Mouse (Mus musculus) brain, adult 2 months (tissue): Measurements from ENCODE around the gene Cc2d2b.
A peak's percentile ranks its signal among the peaks of the same experiment; 100 is the strongest.

Source experiments
- DNase-seq: peaks from one replicate; pipeline ENCODE4 v3.0.0; 2011; ENCODE audit warnings: low read depth, low spot score

The Cc2d2b gene

GRCm38 (mm10) chr19:40754311-40754710 lies 5.8 kb downstream of the Cc2d2b start:
- DNase-seq: no peak

DNA sequence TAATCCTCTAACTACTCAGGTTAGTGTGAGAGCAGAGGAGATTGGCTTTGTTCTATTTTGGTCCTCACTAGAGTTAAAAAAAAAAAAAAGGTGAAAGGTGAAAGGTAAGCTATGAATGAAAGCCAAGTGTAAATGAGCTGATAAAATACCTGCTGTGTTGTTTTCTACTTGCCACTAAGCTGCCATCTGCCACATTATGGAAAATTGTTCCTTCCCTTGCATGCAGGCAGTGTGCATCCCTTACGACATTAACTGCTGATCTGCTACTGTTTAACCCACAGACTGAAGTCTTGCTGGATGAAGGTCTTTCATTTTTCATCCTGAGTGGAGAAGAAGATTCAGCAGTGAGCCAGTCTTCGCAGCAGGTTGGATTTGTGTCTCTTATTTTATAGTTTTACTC lies 11.5 kb downstream of the Cc2d2b start:
- DNase-seq: peak; percentile 40

DNA sequence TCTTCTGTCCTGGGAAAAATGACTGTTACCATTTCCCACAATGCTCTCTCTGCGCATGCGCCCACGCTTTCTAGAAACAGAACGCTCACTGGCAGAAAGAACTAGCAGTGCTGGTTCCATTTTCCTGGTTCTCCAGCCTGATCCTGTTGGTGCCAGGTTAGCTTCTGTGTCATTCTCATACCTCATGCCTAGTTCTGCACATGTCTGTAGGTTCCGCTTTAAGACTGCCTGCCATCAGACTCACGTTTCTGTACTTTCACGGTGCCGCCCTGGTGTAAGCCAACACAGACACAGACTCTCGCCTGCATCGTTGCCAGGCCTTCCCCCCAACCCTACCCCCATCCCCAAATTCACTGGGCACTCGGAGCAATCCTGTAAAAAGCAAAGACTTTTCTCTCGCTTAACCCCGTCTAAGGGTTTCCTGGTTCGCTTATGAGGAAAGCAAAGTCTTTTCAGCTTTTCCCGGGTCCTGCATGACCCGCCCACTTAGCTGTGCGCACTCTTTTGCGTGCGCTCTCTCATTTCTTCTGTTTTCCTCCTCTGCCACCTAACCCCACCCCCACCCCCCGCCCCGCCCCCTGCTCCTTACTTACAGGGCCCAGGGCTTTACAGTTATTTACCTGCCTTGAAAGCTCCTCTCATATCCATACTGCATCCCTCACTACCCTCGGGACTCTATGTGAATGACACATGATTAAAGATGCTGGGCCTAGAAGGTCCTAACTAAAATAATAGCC lies 13.6 kb downstream of the Cc2d2b start:
- peak; percentile 67 for DNase-seq

DNA sequence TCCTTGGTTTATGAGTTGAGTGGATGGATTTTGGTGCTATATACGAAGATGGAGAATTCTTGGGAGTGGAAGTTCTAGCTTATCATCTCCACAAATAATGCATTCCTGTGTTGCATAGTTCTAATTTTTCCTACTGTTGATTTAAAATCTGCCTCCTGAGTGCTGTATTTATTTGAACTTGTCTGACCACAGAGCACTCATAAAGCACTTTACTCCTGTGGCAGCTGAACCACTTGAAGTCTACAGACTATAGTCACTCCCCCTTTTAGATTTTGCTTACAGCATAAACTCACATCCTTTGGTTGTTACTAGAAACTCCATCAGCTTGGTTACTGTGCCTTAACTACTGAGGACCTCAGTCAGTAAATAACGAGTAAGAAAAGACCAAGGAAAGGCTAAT lies 18.6 kb downstream of the Cc2d2b start:
- DNase-seq: no peak

- DNase-seq: no peak
Measured at GRCm38 (mm10) chr19:40769341-40769770, 20.8 kb downstream of the Cc2d2b start.

DNA sequence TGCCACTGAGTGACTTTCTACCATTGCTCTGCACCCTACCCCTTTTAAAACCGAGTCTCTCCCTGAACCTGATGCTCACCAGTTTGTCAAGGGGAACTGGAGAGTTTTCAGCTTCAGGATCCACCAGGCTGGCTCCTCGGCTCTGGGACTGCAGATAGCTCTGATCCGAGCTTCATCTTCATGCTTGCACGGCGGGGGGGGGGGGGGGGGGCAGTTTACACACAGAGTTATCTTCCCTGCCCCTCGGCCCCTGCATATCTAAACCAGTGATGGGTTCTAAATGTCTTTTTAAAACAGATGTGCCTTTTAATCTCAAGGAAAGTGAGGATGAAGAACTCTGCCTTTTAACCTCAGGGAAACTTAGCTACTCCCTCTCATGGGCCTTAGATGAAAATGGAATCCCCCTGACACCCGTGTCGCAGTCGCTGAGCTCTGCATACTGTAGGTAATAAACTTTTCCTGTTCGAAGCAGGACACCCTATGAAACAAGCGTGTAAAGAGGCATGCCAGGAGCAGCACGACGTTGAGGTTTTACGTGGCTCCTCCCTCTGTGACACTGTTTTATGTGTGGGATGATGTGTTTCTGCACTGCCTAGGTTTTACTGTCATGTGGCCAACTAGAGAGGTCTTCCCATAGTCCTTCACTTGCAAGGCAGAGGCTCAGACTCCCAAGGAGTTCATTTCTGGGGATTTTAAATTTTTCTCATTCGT lies 39.6 kb downstream of the Cc2d2b start:
- DNase-seq: no peak

GRCm38 (mm10) chr19:40788715-40789084 lies 40.1 kb downstream of the Cc2d2b start:
- no peak for DNase-seq

DNA sequence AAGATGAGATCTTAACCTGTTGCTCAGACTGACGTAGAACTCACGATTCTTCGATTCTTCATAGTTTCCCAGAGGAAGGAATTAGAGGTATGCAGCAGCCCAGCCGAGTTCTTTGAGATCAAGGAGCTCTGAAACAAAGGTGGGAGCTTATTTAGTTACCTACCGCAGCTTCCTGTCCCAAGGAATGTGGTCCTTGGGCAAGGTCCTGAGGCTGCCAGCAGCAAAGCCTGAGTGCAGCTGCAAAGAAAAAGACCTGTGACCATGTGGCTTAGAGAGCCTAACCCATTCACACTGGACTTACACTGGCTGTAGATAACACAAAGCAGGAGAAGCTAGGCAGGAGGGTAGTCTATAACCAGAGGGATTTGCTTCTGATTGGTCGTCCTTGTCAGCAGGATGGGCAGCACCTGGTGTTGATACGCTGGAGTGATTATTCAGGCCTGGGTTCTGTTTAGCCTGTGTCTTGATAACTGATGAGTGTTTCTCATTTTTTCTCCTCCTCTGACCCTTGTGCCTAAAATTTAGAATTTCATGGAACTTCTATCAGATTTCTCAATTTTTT lies 56.7 kb downstream of the Cc2d2b start:
- peak; percentile 17 for DNase-seq

GRCm38 (mm10) chr19:40809858-40810257 lies 61.3 kb downstream of the Cc2d2b start:
- DNase-seq: no peak

- DNase-seq: no peak
Measured at GRCm38 (mm10) chr19:40811840-40812239, 63.3 kb downstream of the Cc2d2b start.

GRCm38 (mm10) chr19:40812778-40813177 lies 64.2 kb downstream of the Cc2d2b start:
- DNase-seq: no peak

DNA sequence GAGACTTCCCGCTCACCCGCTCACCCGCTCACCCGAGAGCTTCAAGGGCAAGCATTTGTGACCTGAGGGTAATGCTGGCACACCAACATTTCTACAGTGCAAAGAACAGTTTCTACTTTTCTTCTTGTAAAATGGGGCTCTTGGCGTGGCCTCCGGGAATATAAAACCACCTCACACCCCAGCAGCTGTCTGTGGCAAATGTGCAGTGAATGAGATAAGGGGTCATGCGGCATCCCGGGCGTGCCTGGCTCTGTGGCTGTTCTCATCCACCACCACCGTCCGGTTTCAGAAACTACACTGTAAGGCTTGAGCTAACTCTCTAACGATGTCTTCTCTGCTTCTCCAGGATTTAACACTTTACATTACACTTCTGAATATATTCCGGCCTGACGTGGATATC lies 64.8 kb downstream of the Cc2d2b start:
- DNase-seq: no peak

DNA sequence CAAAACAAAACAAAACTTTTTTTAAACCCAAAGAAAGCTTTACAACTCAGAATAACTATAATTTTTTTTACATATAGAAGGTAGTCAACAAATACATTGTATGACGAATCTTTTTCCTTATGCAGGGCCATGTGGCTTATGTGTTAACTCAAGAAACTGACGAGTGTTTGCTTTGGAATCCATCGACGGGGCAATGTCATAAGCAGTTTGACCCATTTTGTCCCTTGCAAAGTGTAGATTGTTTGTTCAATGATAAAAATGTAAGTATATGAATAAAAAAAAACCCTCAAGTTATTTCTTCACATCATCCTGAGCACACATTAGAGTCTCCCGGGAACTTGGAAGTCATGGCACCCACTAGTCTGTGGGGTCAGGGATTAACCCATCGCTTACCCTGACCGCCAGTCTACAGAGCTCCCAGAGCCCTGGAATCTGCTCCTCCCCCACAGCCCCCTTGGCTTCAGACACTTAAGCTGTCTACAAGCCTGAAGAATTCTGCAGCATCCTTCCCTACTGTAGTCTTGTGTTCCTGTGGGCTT lies 67.2 kb downstream of the Cc2d2b start:
- no peak for DNase-seq

DNA sequence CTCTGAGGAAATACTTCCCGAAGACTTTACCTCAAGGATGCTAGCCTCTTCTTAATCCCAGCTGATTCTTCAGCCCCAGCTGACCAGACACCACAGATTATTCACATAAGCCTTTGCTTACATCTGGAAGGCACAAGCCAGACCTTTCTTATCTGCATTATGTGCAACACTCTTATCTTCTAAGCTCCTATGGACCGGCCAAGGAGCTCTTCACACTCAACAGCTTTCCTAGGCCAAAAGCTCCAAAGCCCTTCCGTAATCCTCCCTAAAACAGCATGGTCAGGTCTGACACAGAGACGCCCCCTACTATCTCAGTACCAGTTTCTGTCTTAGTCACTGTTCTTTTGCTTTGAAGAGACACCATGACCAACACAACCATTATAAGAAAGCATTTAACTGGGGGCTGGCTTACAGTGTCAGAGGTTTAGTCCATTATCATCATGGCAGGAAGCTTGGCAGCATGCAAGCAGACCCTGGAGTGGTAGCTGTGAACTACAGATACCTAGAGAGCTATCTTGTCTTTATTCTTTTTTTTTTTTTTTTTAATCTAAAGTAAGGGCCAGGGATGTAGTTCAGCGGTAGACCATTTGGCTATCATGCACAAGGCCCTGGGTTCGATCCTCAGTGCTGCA lies 69.5 kb downstream of the Cc2d2b start:
- DNase-seq: no peak

DNA sequence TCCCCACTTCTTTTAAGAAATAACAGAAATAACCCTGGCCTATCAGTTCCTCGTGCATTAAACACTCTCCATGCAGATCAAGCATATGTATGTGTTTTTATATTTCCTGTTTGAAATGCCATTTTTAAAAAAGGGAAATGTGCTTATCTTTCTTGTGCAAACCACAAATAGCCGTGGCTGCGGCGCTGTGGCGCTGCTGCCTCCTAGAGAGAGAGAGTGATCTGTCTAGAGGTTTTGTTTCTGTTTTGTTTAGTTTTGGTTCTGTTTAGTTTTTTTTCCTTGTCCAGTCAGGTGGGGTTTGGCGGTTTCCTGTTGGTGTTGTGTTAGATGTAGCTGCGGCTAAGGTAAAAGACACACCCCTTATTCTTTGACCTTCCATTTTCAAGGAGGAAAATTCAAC lies 70.2 kb downstream of the Cc2d2b start:
- DNase-seq: peak; percentile 27

GRCm38 (mm10) chr19:40821306-40821825 lies 72.8 kb downstream of the Cc2d2b start:
- no peak for DNase-seq

DNA sequence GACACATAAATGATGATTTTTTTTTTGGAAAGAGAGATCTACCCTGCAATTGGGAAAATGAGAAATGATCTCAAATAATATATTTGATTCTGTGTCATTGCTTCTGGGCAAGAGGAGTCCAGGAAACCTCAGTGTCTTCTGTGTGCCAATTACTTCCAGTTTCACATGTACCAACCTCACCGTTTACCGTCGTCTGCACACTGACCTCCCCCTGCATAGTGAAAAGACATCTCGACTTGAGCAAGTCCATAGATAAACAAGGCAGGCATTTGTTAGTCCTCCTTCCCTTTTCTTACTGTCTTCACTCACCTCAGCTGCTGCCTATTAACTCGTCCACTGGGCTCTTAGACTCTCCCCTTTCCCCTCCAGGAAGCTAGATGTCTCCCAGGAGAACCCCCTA lies 77.1 kb downstream of the Cc2d2b start:
- DNase-seq: no peak

DNA sequence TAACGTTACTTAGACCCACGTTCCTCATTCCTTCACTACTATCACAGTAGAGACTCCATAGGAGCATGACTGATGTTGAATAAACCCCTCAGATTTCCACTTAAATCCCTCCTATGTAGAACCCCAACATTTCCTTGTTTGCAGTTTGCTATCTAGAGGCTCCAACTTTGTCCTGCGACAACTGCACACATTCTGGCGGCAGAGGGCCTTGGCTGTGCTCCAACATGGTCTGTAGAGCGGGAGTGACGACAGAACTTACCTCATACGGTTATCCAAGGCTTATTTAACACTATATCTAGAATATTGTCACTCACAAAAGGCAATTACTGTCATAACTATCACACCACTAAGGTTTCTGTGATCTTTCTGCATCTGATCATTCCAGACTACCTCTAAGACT lies 78.2 kb downstream of the Cc2d2b start:
- DNase-seq: no peak

DNA sequence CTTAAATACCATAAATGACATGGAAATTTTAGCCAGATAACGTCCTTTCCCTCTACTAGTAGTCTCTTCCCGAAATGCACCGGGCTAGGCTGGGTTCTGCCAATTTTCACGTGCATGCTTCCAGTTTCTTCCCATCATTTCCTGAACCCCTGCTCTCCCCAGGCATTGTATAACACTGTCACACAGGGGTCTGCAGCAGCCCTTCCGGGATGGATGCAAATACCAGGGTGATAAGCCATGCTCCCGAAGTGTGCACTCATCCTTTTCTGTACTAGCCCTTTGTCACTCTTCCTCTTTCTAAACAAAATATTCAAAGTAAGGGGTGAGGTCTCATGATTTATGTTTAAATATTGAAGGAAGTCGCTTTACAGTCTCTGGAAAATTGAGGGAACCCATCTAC lies 81.6 kb downstream of the Cc2d2b start:
- no peak for DNase-seq

DNA sequence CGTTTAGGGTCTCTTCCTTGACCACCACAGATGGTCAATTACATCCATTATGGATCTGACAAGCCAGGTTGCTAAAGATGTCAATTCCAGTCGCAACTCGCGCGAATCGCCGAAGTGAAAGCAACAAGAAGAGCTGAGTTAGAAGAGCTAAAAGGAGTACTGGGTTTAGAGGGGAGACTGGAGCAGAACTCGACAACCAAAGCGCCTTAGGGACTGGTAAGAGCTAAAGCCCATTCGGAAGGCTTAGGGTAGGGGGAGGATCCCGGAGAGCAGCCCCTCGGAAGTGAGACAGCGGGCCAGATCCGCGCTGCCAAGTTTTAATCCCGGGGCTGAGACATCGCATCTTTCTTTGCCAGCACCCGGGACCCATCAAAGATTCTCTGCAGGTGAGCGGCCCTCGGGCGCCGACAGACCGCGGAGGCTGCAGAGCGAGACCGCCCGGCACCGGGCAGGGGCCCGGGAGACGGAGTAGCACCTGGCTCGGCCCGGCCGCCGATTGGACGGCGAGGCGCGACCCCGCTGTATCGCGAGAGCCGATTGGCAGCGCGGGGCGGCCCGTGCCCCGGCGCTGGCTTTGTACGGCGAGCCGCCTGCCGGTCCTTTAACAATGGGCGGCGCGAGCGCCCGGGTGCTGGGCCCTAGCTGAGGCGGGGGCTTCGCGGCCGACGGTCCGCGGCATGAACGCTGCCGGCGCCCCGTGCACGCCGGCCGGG lies 82.3 kb downstream of the Cc2d2b start, which contains the start of gene Ccnj:
TSS of gene Ccnj (plus strand) at position 577 of the 713 bp plus-strand sequence.
- peak; percentile 96 for DNase-seq
